Mouse (Mus musculus) erythroblast, embryonic 14.5 days (primary cell): Measurements from ENCODE around the gene Cdkn2c.

Source experiments
- GATA1 ChIP-seq: IDR thresholded peaks from 2 replicates; pipeline ENCODE4 v1.6.1; 2012; ENCODE audit warnings: low read length, inconsistent platforms, mixed read lengths
- TAL1 ChIP-seq: IDR thresholded peaks from 3 replicates; pipeline ENCODE4 v1.6.1; 2012; ENCODE audit warnings: low read length, inconsistent platforms, mixed read lengths

- TF ChIP-seq TAL1 (no peak), GATA1 (no peak)
Measured at GRCm38 (mm10) chr4:109677221-109677620, 10.2 kb upstream of the Cdkn2c start.
